Mouse (Mus musculus) kidney, embryonic 14.5 days (tissue): ENCODE results near the gene Bicra. TPM values are rescaled to one million over a fixed set of nuclear protein-coding genes. Genes with fewer than 3 reads are reported as not detected.

ENCODE experiments used
- ATAC-seq: fragments of 200-750 bp; cut with Nextera tagmentation; 2 replicates; pipeline ENCODE4 v1.8.0; 2017; ENCODE audit warnings: moderate number of reproducible peaks, mild to moderate bottlenecking, moderate TSS enrichment, moderate library complexity; ENCODE audit not compliant: low FRiP score, low TSS enrichment
- H3K27ac ChIP-seq: fragments of 300-500 bp; sonication (generic); 2 replicates; pipeline ENCODE4 v1.5.1; 2014; ENCODE audit warnings: low read depth, mild to moderate bottlenecking, low read length, moderate library complexity, mixed read lengths
- H3K27me3 ChIP-seq: fragments of 300-500 bp; sonication (generic); 2 replicates; pipeline ENCODE4 v1.6.1; 2014; ENCODE audit warnings: mild to moderate bottlenecking, low read length; ENCODE audit not compliant: control insufficient read depth, insufficient read depth
- H3K36me3 ChIP-seq: fragments of 300-500 bp; sonication (generic); 2 replicates; pipeline ENCODE4 v1.6.1; 2014; ENCODE audit warnings: low read length, mixed read lengths; ENCODE audit not compliant: control insufficient read depth, insufficient read depth
- H3K4me1 ChIP-seq: fragments of 300-500 bp; sonication (generic); 2 replicates; pipeline ENCODE4 v1.6.1; 2014; ENCODE audit warnings: low read length, mixed read lengths; ENCODE audit not compliant: control insufficient read depth, insufficient read depth
- H3K4me2 ChIP-seq: fragments of 300-500 bp; sonication (generic); replicated peaks from 2 replicates; pipeline ENCODE4 v1.6.1; 2014; ENCODE audit warnings: low read depth, mild to moderate bottlenecking, low read length
- H3K4me3 ChIP-seq: fragments of 300-500 bp; sonication (generic); 2 replicates; pipeline ENCODE4 v1.5.1; 2014; ENCODE audit warnings: mild to moderate bottlenecking, low read length
- H3K9ac ChIP-seq: fragments of 300-500 bp; sonication (generic); 2 replicates; pipeline ENCODE4 v1.6.1; 2014; ENCODE audit warnings: low read depth, mild to moderate bottlenecking, low read length, moderate library complexity
- H3K9me3 ChIP-seq: fragments of 300-500 bp; sonication (generic); 2 replicates; pipeline ENCODE4 v1.6.1; 2016; ENCODE audit warnings: low read length; ENCODE audit not compliant: control insufficient read depth
- whole genome bisulfite sequencing: fragments of 180-500 bp; shearing (Covaris S2); extraction: QIAGEN DNeasy Blood & Tissue Kit; methylation state at CpG from one replicate; pipeline ENCODE4 v1.1.7; 2014; 5-methylcytosine and 5-hydroxymethylcytosine counted together
- polyA plus RNA-seq: library from polyadenylated mRNA; unstranded; fragments of >200 nt; fragmentation: Nextera tagmentation; extraction: Ambion mirVana; gene quantifications from 2 replicates; pipeline ENCODE4 v1.2.1, GENCODE M21; 2014

The Bicra gene
- polyA plus RNA-seq, 1 experiment from 2014 or later: 10.0 TPM

DNA sequence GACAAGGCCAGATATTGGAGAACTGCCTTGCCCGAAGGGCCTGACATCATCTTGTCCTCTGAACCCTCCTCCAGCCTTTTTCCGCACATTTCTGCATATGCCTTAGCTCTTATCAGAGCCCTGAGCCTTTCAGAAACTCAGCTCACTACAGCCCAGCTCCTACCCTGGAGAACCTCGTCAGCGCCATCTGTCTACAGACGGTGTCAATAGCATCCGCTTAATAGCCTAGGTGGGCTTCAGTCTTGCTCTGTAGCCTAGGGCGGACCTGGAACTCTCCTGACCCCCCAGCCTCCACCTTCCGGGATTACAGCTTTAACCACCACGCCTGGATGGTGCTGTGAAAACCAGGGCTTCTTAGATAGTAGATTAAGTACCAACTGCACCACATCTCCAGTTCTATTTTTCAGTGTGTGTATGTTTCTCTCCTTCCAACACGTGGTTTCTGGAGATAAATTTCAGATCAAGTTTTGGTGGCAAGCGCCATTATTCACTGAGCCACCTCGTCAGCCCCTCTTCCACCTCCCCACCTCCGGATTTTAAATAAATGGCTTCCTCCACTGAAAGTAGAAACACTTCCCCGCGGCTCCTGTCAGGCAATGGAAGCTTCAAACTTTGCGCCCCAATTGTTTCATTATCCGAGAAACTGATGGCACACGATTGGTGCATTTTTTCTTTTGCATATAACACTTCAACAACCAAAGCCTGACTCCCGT is 4.3 kb upstream of the Bicra start:
- peaks cover 14% of the 10 kb centered on the region; the same call in 1 of the 2 replicates for H3K4me1 ChIP-seq
- no peaks in the 10 kb centered on the region for H3K27me3 ChIP-seq
- 6% methylated on average over 19 of the region's 19 CpGs for WGBS
- peak overlapping the region; percentile 55 for H3K4me3 ChIP-seq
- peak overlapping the region; percentile 63 for H3K9ac ChIP-seq
- peak overlapping the region; percentile 88 for H3K4me2 ChIP-seq
- no peaks in the 10 kb centered on the region for H3K36me3 ChIP-seq
- no peaks in the 10 kb centered on the region for H3K9me3 ChIP-seq
- ATAC-seq: peak; percentile 20; the same call in 1 of the 2 replicates
- H3K27ac ChIP-seq: peak overlapping the region; percentile 79

DNA sequence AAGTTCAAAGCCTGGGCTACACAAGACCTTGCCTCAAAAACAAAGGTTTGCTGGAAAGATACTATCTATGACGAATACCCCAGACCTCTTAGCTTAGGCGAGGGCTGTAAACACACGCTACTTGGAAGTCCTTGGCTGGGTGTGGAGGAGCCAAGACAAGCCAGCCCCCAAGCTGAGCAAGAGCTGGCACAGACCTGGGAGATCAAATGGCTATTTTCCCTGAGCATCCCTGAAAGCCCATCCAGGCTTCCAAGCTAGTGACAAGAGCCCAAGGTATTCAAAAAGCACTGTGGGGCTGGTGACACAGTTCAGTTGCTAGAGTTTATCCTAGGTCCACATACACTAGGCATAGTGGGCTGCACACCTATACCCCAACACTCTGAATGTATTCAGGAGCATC is 2.9 kb upstream of the Bicra start:
- ATAC-seq: no peak
- Histone ChIP-seq H3K27ac (no peak overlapping the region), H3K36me3 (no peaks in the 10 kb centered on the region), H3K27me3 (no peaks in the 10 kb centered on the region), H3K9ac (no peak overlapping the region), H3K4me2 (no peak overlapping the region), H3K9me3 (no peaks in the 10 kb centered on the region), H3K4me1 (peaks cover 21% of the 10 kb centered on the region), H3K4me3 (no peak overlapping the region)
- 92% methylated on average over 3 of the region's 3 CpGs for WGBS

DNA sequence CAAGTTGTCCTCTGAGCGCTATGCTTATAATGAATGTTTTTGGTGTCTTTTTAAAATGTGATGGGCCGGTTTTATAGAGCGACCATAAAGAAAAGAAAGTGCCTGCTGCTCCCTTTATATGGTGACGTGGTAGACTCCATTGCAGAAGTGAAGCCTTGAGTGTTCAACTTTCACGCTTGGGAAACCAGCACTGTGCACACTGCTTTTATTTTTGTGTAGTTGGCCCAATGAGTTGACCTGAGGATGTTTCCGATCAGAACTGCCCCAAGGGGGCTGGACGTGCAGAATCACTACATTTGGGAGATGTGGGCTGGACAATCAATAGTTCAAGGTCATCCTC is 1.8 kb upstream of the Bicra start:
- no peak overlapping the region for H3K27ac ChIP-seq
- ATAC-seq: no peak
- H3K9me3 ChIP-seq: no peaks in the 10 kb centered on the region
- WGBS: 76% methylated on average over 7 of the region's 7 CpGs
- H3K9ac ChIP-seq: peak overlapping the region; percentile 96; the same call in 1 of the 2 replicates
- no peaks in the 10 kb centered on the region for H3K36me3 ChIP-seq
- peak overlapping the region; percentile 87 for H3K4me3 ChIP-seq
- no peaks in the 10 kb centered on the region for H3K27me3 ChIP-seq
- peak overlapping the region; percentile 81 for H3K4me2 ChIP-seq
- peaks cover 31% of the 10 kb centered on the region for H3K4me1 ChIP-seq

DNA sequence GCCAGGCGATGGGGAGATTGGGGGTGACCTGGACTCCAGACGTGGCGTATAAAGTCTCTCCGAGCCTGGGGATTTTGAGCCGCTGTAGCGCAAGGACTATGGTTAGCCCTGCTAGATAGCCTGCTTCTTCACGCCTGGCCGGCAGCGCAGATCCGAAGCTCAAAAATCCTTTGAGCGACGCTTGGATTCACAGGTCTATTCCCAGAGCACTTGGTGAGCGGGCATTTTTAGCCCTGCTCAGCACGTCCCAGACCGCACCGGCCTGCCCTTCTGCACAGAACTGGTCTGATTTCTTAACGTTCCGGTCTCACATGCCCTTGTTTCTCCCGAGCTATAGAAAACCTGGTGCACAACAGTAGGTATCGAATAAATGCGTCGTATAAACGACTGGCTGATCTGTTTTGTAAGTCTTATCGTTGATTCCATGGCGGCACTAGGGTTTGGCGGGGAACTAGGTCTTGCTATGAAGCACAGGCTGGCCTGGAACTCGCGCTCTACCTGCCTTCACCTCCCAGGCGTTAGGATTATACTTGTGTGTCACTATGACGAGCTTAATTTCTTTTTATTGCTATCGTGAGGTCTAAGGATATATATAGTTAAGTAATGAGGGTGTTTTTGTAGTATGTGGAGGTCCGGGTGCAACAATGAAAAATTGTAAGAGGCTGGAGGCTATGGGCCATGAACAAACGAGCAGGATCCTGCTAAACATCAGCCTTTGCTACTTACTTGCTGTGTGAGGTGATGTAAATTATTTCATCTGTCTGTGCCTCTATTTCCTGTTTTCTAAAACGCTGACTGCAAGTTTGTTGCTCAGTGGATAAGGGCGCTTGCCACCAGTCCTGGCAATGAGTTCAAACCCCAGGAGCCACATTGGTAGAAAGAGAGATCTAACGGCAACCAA is 1.2 kb upstream of the Bicra start:
- Histone ChIP-seq H3K4me2 (peak overlapping the region; percentile 81), H3K27me3 (no peaks in the 10 kb centered on the region), H3K9ac (peak overlapping the region; percentile 96), H3K4me1 (peaks cover 38% of the 10 kb centered on the region), H3K4me3 (peak overlapping the region; percentile 87), H3K9me3 (no peaks in the 10 kb centered on the region), H3K36me3 (no peaks in the 10 kb centered on the region), H3K27ac (peak overlapping the region; percentile 82)
- WGBS: 5% methylated on average over 36 of the region's 36 CpGs
- ATAC-seq: no peak

DNA sequence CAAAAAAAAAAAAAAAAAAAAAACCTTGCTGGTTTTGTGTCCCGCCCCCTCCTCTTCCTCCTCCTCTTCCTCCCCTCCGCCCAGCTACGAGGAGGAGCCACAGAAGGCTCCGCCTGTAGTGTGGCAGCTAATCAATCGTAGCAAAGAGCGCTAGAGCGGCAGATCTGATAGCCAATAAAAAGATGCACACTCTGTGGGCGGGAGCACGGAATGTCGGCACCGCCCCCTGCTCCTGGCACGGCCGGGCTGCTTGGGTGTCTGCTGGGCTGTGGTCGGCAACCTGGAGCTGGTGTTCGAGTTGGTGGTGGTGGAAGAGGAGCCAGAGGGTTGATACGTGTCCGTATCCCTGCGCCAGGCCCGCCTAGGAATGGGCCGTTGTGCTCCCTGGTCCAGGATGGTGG is 443 bp upstream of the Bicra start:
- Histone ChIP-seq H3K4me1 (peaks cover 39% of the 10 kb centered on the region), H3K27me3 (no peaks in the 10 kb centered on the region), H3K36me3 (no peaks in the 10 kb centered on the region), H3K4me3 (peak overlapping the region; percentile 87), H3K9me3 (no peaks in the 10 kb centered on the region), H3K4me2 (peak overlapping the region; percentile 82), H3K9ac (peak overlapping the region; percentile 96), H3K27ac (peak overlapping the region; percentile 97)
- ATAC-seq: peak; percentile 83
- under 1% methylated on average over 18 of the region's 20 CpGs for WGBS

DNA sequence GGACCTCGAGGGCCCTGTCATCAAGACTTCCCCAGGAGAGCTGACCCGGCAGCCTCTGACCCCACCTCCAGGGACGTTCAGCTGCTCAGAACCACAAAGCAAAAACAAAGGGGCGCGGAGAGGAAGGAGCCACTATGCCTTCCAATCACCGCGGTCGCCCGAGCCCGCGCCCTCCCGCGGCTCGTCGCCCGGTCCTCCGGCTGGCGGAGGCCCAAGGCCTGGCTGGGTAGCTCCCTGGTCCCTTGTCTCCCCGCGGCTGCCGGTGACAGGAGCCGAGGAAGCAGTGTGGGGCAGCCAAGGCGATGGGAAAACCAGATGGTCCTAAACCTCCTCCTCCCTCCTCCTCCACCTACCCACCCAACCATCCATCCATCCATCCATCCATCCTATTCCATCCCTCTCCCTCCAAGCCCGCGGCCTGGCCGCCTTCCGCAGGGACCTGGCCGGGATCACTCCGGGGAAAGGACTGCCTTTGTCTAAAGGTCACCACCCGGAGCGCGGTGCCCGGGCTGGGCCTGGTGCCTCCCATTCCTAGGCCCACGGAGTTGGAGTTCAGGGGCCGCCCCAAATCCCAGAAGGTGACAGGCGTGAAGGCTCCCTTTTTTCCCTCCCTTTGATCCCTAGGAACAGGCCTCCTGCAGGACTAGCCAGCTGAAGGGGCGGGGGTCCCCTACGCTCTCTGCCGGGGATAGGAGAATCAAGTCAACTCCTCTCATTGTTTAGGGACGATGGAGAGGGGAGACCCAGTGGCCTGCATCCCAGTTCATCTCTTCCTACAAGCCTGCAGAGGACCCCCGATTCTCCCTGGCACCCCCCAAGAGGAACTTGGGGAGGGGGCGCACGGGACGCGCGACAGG is 1.0 kb downstream of the Bicra start:
- peak; percentile 22 for ATAC-seq
- Histone ChIP-seq H3K27ac (peak overlapping the region; percentile 97), H3K4me3 (peak overlapping the region; percentile 87), H3K4me2 (peak overlapping the region; percentile 82), H3K4me1 (peaks cover 35% of the 10 kb centered on the region), H3K9ac (peak overlapping the region; percentile 96), H3K27me3 (no peaks in the 10 kb centered on the region), H3K9me3 (no peaks in the 10 kb centered on the region), H3K36me3 (peaks cover 4% of the 10 kb centered on the region; the same call in 1 of the 2 replicates)
- under 1% methylated on average over 39 of the region's 46 CpGs for WGBS

DNA sequence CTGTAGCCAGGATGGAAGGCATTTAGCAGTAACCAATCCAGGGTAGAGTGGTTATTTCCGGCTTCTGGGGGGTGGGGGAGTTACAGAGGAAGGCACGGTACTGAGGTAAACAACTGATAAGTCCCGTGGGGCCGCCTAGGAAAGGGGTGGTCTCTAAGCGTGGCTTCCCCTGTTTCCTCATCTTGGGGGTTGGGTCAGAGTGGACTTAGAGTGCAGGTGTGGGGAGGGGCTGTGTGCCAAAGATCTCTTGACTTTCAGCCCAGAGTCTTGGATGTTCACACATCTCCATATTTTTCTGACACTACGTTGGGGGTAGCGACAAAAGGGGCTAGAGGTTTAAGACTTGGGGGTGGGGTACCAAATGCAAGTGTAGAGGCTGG is 1.6 kb downstream of the Bicra start:
- peak; percentile 17; the same call in 1 of the 2 replicates for ATAC-seq

DNA sequence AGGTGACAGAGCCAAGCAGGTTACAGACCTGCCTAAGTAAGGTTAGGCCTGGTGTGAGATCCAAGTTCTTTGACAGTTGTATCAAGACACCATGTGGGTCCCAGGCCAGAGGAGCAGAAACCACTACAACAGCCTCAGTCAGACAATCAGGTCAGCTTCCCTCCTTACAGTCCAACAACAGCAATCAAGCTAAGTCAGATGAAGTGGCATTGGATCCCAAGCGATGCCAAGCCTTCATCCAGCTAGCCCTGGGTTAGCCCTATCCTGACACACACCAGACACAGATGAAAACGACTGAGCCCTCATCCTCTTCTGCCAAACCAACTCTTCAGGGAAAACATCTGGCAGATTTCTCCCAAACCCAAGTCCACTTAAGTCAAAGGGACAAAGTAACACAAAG is 2.2 kb downstream of the Bicra start:
- H3K9me3 ChIP-seq: no peaks in the 10 kb centered on the region
- H3K36me3 ChIP-seq: peaks cover 4% of the 10 kb centered on the region; the same call in 1 of the 2 replicates
- H3K4me1 ChIP-seq: peaks cover 35% of the 10 kb centered on the region
- peak overlapping the region; percentile 82 for H3K4me2 ChIP-seq
- ATAC-seq: no peak
- H3K27me3 ChIP-seq: no peaks in the 10 kb centered on the region
- no peak overlapping the region; the same call in 1 of the 2 replicates for H3K27ac ChIP-seq
- peak overlapping the region; percentile 96; the same call in 1 of the 2 replicates for H3K9ac ChIP-seq
- peak overlapping the region; percentile 87; the same call in 1 of the 2 replicates for H3K4me3 ChIP-seq
- WGBS: 56% methylated on average over 2 of the region's 2 CpGs

More for the DNA sequence above, 1.6 kb downstream of the Bicra start:
- WGBS: 1% methylated on average over 7 of the region's 7 CpGs
- Histone ChIP-seq H3K9me3 (no peaks in the 10 kb centered on the region), H3K4me3 (peak overlapping the region; percentile 87), H3K9ac (peak overlapping the region; percentile 96), H3K36me3 (peaks cover 4% of the 10 kb centered on the region; the same call in 1 of the 2 replicates), H3K27ac (peak overlapping the region; percentile 97; the same call in 1 of the 2 replicates), H3K27me3 (no peaks in the 10 kb centered on the region), H3K4me1 (peaks cover 35% of the 10 kb centered on the region), H3K4me2 (peak overlapping the region; percentile 82)
